Mouse (Mus musculus) heart, adult 2 months (tissue): Measurements from ENCODE around the gene Bzw2. TPM values are rescaled to one million over a fixed set of nuclear protein-coding genes. Genes with fewer than 3 reads are reported as not detected.

Experiments used
- DNase-seq, 2 experiments: peaks; one replicate each; pipeline ENCODE4 v3.0.0; 2021
- H3K27ac ChIP-seq: fragments of 200-600 bp; 2 replicates; pipeline ENCODE4 v1.8.1; 2022
- H3K27me3 ChIP-seq: fragments of 200-500 bp; 2 replicates; pipeline ENCODE4 v1.6.1; 2012; ENCODE audit warnings: mild to moderate bottlenecking, low read length, inconsistent platforms, mixed read lengths; ENCODE audit not compliant: control insufficient read depth, insufficient read depth
- H3K36me3 ChIP-seq: fragments of 200-500 bp; 2 replicates; pipeline ENCODE4 v1.6.1; 2012; ENCODE audit warnings: low read length, inconsistent platforms; ENCODE audit not compliant: control insufficient read depth, insufficient read depth
- H3K4me1 ChIP-seq: fragments of 200-500 bp; 2 replicates; pipeline ENCODE4 v1.6.1; 2011; ENCODE audit warnings: low read length; ENCODE audit not compliant: control insufficient read depth, insufficient read depth
- H3K4me3 ChIP-seq: fragments of 200-600 bp; 2 replicates; pipeline ENCODE4 v1.8.1; 2022
- H3K79me2 ChIP-seq: fragments of 200-500 bp; replicated peaks from 2 replicates; pipeline ENCODE4 v1.6.1; 2012; ENCODE audit warnings: mild to moderate bottlenecking, inconsistent platforms, low read length, moderate library complexity, mixed read lengths; ENCODE audit not compliant: control insufficient read depth, insufficient read depth
- H3K9ac ChIP-seq: fragments of 200-500 bp; 2 replicates; pipeline ENCODE4 v1.6.1; 2012; ENCODE audit warnings: low read depth, mild to moderate bottlenecking, control low read depth, inconsistent platforms, low read length, mixed read lengths
- CTCF ChIP-seq: fragments of 200-600 bp; IDR thresholded peaks from 2 replicates; pipeline ENCODE4 v1.8.1; 2022; ENCODE audit warnings: antibody characterized with exemption, mild to moderate bottlenecking, moderate library complexity
- EP300 ChIP-seq: fragments of 200-500 bp; IDR thresholded peaks from 2 replicates; pipeline ENCODE4 v1.6.1; 2011; ENCODE audit warnings: low read depth, low read length, control low read depth; ENCODE audit not compliant: insufficient read depth
- POLR2A ChIP-seq: fragments of 200-500 bp; IDR thresholded peaks from 2 replicates; pipeline ENCODE4 v1.6.1; 2011; ENCODE audit warnings: mild to moderate bottlenecking, low read depth, low read length, control low read depth; ENCODE audit not compliant: insufficient read depth
- WGBS: fragments of 180-500 bp; shearing (Covaris S2); methylation state at CpG from one replicate; pipeline ENCODE4 v1.1.7; 2018; 5-methylcytosine and 5-hydroxymethylcytosine counted together
- intact Hi-C: fragments of 180-260 bp; cut with DNase I; formaldehyde crosslinking; loops from one replicate; pipeline ENCODE4 v1.15.1; 2025
- polyA plus RNA-seq: library from polyadenylated mRNA; depleted of rRNA; stranded (reverse); fragments of >200 nt; gene quantifications from 2 replicates; pipeline ENCODE4 v1.2.3, GENCODE M21; 2012
- total RNA-seq, 2 experiments: library from RNA; stranded (reverse); gene quantifications; 2 replicates each; pipeline ENCODE4 v1.2.3; 2021

The Bzw2 gene
- total and polyA plus RNA-seq, 3 experiments: 67.3 to 199 (median 175) TPM

- H3K9ac ChIP-seq: no peak overlapping the region
- H3K27me3 ChIP-seq: no peaks in the 10 kb centered on the region
- WGBS: 88% methylated on average over 5 of the region's 5 CpGs
- no peak overlapping the region for H3K27ac ChIP-seq
- intact Hi-C loops: no loop called here
- H3K79me2 ChIP-seq: peaks cover 9% of the 10 kb centered on the region
- DNase-seq: no peak
- TF ChIP-seq POLR2A (no peak), CTCF (no peak), EP300 (no peak)
- H3K4me3 ChIP-seq: no peak overlapping the region
- H3K36me3 ChIP-seq: peaks cover 31% of the 10 kb centered on the region
- H3K4me1 ChIP-seq: peaks cover 8% of the 10 kb centered on the region; the same call in 1 of the 2 replicates
Observed at GRCm38 (mm10) chr12:36134111-36134510, 23.8 kb downstream of the Bzw2 start.

GRCm38 (mm10) chr12:36133547-36133946 lies 24.3 kb downstream of the Bzw2 start:
- peaks cover 31% of the 10 kb centered on the region for H3K36me3 ChIP-seq
- peak overlapping the region; percentile 47; the same call in 1 of the 2 replicates for H3K27ac ChIP-seq
- H3K4me1 ChIP-seq: peaks cover 8% of the 10 kb centered on the region; the same call in 1 of the 2 replicates
- intact Hi-C loops: no loop called here
- TF ChIP-seq EP300: no peak
- TF ChIP-seq CTCF: no peak
- no peak for TF ChIP-seq POLR2A
- H3K27me3 ChIP-seq: no peaks in the 10 kb centered on the region
- no peak overlapping the region for H3K9ac ChIP-seq
- H3K79me2 ChIP-seq: peaks cover 9% of the 10 kb centered on the region
- DNase-seq: no peak
- no peak overlapping the region for H3K4me3 ChIP-seq
- 64% methylated on average over 5 of the region's 5 CpGs for WGBS

- TF ChIP-seq EP300 (no peak), CTCF (no peak), POLR2A (no peak)
- Histone ChIP-seq H3K27ac (no peak overlapping the region; the same call in 1 of the 2 replicates), H3K9ac (no peak overlapping the region), H3K36me3 (peaks cover 26% of the 10 kb centered on the region), H3K4me1 (peaks cover 5% of the 10 kb centered on the region; the same call in 1 of the 2 replicates), H3K27me3 (no peaks in the 10 kb centered on the region), H3K4me3 (no peak overlapping the region), H3K79me2 (peaks cover 8% of the 10 kb centered on the region)
- WGBS: 89% methylated on average over 3 of the region's 3 CpGs
- intact Hi-C loops: no loop called here
- DNase-seq: no peak
Observed at GRCm38 (mm10) chr12:36132668-36133067, 25.2 kb downstream of the Bzw2 start.

GRCm38 (mm10) chr12:36132254-36132653 lies 25.6 kb downstream of the Bzw2 start:
- no peak for DNase-seq
- H3K27ac ChIP-seq: no peak overlapping the region
- peaks cover 7% of the 10 kb centered on the region for H3K79me2 ChIP-seq
- no peak overlapping the region for H3K4me3 ChIP-seq
- H3K9ac ChIP-seq: no peak overlapping the region
- H3K27me3 ChIP-seq: no peaks in the 10 kb centered on the region
- intact Hi-C loops: no loop called here
- H3K36me3 ChIP-seq: peaks cover 24% of the 10 kb centered on the region
- TF ChIP-seq EP300 (no peak), POLR2A (no peak), CTCF (no peak)
- WGBS: 90% methylated on average over 2 of the region's 2 CpGs
- H3K4me1 ChIP-seq: peaks cover 4% of the 10 kb centered on the region; the same call in 1 of the 2 replicates

DNA sequence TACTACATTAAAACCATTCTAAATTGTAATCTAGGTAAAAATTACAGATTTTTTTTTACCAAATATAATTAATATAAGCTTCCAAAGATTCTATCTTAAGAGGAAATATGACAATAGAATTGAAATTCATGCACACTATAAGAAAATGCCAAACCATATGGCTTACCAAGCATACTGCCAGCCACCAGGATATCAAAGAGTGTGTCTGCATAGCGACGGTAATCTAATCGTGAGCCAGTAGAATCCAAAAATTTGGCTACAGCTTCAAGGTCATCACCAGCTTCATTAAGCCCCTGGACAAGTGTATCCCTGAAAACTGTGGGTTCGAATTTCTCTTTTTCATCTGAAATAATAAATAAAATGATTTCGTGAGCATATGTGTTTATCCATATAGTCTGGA lies 28.1 kb downstream of the Bzw2 start:
- Histone ChIP-seq H3K27ac (no peak overlapping the region), H3K36me3 (peaks cover 15% of the 10 kb centered on the region), H3K9ac (no peak overlapping the region), H3K27me3 (no peaks in the 10 kb centered on the region), H3K4me1 (no peaks in the 10 kb centered on the region; the same call in none of the 2 replicates), H3K4me3 (no peak overlapping the region), H3K79me2 (peaks cover 2% of the 10 kb centered on the region)
- TF ChIP-seq CTCF: no peak
- TF ChIP-seq POLR2A: no peak
- TF ChIP-seq EP300: no peak
- intact Hi-C loops: loop anchor here (2.0 kb wide), 1 partner anchor 13 kb away; no protein-coding TSS in a partner anchor
- WGBS: 76% methylated on average over 5 of the region's 5 CpGs
- DNase-seq: no peak

- intact Hi-C loops: no loop called here
- WGBS: 96% methylated on average over 5 of the region's 5 CpGs
- no peak overlapping the region for H3K9ac ChIP-seq
- no peaks in the 10 kb centered on the region; the same call in 1 of the 2 replicates for H3K4me1 ChIP-seq
- peaks cover 2% of the 10 kb centered on the region for H3K79me2 ChIP-seq
- peaks cover 2% of the 10 kb centered on the region for H3K36me3 ChIP-seq
- H3K4me3 ChIP-seq: no peak overlapping the region
- no peak for DNase-seq
- TF ChIP-seq EP300 (no peak), POLR2A (no peak), CTCF (no peak)
- H3K27ac ChIP-seq: no peak overlapping the region
- no peaks in the 10 kb centered on the region for H3K27me3 ChIP-seq
Observed at GRCm38 (mm10) chr12:36126049-36126448, 31.8 kb downstream of the Bzw2 start.
